Mouse (Mus musculus) skeletal muscle tissue, adult 2 months (tissue): ENCODE data around the gene Cd200.
"Not testable (repeated sequence)": the region's sequence is repeated elsewhere in the genome, so short reads cannot be mapped to it uniquely, and the experiment has no call there.

Experiments used
- DNase-seq: peaks from one replicate; pipeline ENCODE4 v3.0.0-alpha.2; 2012; ENCODE audit warnings: low read depth, low spot score

The Cd200 gene

DNA sequence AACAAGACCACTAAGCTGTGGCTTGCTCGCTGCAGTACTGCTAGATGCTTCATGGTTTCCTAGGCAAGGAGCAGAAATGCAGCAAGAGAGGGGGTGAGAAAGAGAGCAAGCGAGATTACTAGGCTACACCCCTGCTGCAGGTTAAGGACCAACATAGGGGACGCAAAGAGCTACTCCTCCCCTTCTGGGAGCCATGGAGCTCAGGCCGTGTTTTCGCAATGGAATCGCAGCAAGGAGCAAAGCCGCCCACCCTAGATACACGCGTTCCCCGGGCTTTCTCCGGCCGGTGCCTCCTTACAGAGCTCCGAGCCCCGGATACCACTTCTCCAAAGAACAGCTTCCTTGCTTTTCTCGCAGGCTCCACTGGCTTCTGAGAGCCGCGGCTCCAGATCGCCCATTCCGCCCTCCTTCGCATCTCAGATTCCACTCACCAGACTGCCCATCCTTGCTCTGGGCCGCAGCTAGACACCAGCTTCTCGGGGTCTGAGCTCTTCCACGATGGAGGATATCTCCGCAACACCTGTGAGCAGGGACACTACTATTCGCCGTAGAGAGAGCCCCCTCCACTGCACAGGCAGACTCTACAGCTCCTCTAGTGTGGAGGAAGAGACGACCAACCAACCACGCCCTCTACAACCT lies at the start of gene Cd200:
Gene Cd200 (minus strand): TSS at position 629 of the 639 bp plus-strand sequence.
- no peak for DNase-seq

DNA sequence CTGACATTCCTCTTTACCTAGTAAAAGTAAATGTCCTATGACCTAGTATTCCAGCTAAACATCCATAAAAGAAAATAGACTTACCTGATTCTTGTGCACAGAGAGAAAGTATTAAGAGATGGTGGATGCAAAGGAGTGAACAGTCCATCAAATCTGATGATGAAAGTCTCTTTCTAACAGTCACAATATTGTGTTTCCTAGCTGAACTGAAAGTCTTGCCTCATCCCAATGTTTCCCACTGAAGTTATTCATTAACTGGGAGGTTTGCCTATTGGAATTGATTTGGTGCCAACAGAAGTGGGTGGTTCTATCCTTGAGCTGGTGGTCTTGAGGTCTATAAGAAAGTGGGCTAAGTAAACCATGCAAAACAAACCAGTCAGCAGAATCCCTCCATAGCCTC lies 45.9 kb upstream of the Cd200 start:
- DNase-seq = no peak

DNA sequence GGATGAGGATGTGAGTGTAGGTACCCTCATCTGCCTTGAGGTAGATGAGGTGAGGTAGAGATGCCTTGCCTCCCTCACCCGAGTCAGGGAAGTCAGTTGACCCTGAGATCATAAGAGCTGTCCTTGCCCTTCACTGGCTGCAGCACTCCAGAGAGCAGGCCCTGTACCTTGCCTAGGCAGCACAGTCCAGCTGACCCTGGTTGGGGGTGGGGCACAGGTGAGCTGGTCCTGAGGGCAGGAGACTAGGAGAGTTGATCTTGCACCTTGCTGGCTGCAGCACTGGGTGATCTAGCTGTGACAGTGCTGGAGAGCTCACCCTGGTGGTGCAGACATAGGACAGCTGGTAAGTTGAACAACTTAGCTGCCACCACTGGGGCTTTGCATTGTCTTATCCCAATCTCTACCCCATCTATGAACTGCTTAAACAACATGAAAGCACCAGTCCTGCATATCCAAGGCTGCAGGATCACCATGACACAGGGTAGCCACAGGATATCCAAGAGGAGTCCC lies 28.4 kb upstream of the Cd200 start:
- DNase-seq = no peak

DNA sequence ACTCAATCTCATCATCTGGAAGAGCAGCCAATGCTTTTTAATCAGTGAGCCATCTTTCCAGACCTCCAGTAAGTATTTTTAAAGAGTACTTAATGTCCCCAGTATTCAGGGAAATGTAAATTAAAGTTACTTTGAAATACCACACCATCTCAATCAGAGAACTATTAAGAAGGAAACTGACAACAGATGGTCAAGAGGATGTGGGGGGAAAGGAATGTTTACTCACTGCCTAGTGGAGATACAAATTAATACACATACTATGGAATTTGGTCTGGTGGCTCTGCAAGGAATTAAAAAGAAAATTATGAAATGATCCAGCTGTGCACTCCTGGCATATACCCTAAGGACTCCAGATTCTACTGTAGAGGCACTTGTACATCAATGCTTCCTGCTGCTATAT lies 26.7 kb upstream of the Cd200 start:
- DNase-seq = no peak

DNA sequence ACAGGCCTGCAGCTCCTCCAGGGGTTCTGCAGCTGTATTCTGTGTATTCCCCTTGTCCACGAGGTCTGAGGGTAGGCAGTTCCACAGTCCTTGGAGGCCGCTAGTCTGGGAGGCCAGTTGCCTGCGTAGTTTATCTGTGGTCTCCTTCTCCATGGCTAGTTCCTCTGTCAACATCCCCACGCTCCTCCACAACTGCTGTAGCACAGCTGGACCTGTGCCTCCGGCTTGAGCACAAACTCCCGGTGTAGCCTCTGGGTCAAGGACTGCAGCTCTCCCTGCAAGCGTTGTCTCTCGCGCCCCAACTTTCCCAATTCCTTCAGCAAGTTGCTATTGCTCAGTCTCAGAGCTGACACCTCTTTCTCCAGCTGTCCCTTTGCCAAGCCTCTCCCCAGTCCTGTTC lies 18.8 kb upstream of the Cd200 start:
- no peak for DNase-seq

DNA sequence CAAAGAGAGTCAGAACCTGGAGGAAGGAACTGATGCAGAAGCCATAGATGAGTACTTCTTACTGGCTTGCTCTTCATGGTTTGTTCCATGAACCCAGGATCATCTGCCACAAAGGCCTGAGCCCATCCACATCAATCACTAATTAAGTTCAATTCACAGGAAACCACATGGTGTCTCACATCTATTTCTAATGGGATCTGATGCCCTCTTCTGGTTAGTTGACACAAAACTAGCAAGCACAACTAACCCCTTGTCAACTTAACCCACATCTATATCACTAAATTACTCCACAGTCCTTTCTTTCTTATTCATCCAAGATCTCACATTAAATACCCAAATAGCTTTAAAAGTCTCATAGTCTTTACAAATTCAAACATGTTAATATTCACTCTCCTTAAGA lies 4.6 kb upstream of the Cd200 start:
- DNase-seq = no peak

DNA sequence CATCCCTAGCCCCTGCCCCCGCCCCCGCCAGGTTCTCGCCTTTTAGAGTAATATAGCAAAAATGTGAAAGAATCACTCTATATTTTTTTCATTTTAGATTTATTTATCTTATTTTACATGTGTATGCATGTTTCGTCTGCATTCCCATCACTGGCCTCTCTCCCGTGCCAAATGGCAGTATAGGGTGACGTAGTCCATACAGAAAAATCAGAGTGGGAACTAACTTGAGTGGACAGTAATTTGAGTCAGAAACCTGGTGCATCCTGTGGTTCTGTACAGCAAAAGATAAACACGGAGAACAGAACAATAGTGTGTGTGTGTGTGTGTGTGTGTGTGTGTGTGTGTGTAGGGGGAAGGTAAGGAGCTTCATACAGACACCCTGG lies 202 bp upstream of the Cd200 start:
- not testable (repeated sequence) for DNase-seq

DNA sequence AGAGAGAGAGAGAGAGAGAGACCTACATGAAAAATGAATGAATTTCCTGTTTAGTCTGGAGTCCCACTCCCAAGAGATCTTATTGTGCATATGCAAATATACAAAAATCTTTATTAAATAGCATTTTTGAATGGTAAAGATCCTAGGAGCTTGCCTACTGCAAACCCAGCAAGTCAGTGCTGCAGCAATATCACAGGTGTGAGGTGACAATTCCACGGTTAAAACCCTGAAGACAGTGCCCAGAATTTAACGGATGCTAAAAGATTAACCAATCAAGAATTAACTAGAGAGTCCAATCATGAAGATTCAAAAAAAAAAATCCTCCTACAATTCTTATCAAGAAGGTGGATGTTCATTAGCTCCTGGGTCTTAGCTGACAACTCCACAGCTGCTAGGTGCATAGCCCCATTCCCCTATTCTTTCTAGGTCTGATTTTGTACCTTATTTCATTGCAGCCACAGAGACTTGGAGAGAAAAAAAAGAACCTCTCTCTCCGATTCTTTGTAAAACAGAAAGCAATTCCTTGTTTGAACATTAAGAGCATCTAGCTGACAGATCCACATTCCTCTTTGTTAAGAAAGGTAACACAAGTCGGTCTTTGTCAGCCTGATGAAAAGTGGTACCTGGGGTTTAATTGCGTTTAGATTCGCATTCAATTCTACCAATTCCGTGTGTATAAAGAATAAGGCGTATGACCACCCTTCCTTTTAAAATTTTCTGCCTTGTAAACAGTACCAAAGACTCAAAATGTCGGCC lies 1.0 kb downstream of the Cd200 start:
- no peak for DNase-seq

DNA sequence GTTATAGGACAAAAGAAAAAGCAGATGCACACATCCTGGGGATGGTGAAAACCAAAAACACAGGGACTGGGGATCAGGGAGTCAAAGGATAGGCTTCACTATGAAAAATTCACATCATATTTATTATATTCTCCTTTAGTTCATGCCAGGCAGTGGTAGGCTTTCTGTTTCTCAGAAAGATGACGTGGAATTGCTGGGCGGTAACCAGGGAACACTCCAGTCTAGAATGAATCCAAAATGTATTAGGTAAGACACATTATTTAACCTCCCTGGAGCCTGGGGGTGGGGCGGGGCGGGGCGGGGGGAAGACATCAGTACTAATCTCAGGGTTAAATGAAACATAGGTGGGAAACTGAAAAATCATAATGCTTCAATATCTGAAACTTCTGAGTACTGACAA lies 1.8 kb downstream of the Cd200 start:
- no peak for DNase-seq

DNA sequence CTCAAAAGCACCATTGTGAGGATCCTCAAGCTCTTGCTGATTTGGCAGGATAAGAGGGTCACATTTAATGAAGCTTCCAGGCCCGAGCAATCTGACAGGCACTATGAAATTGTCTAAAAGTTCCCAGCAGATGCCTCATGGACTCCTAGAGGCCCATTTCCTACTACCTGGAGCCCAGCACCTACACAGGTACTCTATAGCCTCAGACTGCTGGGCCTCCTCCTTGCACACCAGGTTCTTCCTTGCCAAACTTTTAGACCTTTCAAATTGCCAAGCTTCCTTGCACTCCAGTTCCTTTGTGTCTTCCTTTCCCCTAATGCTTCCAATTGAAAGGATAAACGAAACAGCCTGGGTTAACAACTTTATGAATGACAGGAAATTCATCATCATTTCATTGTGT lies 5.9 kb downstream of the Cd200 start:
- DNase-seq = no peak

DNA sequence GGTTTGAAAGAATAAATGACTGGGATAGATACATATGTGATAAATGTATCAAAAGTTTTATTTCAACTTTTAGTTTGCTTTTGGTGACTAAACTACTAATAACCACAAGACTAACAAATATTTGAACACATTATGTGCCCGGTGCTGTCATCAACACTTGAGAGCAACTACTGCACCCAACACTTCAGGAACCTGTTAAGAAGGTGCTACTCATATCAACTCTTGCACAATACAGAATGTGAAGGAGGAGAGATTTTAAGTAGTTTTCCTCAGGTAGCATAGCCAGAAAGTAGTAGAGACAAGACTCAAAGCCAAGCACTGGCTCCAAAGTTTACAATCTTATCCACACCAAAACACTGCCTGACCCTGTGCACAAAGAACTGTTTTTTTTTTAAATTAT lies 6.8 kb downstream of the Cd200 start:
- DNase-seq = no peak

DNA sequence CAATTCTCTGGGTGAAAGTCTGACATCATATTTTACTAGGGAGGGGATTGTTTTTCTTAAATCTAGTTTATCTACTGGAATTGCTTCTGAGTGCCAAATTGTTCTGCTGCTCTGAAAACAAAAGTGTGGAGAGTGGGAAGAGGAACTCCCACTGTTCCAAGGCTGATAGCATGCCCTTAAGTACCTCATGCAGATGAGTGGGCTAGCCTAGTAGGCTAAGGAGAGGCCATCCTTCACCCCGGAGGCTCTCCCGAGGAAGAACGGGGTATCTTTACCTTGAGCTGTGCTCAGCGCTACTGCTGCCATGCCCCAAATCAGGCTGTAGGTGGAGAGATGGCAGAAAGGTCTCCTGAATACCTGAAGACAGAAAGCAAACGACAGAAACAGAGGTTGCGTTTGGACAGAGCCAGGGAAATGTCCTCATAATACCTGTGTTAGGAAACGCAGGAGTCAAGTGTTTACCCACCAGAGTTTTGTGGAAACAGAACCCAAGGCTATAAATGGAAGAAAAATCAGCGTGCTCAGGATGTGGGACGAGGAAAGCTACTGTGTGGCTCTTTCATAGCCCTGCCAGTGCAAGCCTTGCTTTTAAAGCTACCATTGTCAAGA lies 8.8 kb downstream of the Cd200 start:
- DNase-seq = no peak

DNA sequence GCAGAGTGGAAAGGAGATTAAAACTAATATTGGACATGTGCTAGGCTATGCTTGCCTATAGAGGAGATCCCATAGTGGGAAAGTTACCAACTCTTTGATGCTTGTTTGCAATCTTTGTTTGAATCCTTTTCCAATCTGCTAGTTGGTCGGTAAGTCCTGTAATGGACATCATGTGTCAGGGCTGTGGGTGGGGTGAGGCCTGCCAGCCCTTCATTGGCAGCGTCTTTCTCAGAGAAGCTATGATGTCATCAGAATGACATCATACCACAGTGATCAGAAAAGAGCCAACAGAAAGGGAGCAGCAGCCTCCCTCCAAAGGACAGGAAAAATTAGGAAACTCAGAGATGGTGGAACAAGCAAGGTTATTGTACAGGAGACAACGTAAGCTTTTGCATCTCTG lies 9.4 kb downstream of the Cd200 start:
- no peak for DNase-seq

DNA sequence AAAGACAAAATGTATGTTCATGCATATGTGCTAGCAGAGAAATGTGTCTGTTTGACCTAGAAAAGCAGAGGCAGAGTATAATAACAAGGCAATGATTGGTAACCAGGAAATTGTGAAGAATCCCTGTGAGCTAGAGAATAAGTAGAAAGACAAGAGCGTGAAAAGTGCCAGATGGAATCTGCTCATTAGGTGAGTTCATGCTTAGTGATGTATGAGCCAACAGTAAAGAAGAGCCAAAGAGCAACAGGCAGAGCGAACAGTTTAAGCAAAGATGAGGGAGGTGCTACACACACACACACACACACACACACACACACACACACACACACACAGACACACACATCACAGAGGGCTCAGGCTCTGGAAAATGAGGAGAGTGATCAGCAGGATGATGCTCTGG lies 11.4 kb downstream of the Cd200 start:
- DNase-seq = no peak

DNA sequence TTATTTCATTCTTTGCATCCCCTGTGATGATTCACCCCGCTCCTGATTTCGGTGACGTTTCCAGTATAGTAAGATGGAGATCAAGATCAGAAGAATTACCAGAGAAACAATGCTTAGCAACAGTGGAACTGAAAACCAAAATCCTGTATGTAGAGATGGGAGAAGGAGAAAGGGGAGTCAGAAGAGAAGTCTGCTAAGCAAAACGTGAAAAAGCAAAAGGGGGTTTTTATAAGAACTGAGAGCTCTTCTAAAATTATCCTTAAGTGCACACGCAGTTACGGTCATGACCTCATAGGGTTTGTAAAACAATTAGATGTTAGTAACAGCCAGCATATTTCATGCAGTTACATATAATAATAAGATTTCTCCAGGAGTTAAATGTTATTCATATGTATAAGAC lies 16.6 kb downstream of the Cd200 start:
- no peak for DNase-seq

DNA sequence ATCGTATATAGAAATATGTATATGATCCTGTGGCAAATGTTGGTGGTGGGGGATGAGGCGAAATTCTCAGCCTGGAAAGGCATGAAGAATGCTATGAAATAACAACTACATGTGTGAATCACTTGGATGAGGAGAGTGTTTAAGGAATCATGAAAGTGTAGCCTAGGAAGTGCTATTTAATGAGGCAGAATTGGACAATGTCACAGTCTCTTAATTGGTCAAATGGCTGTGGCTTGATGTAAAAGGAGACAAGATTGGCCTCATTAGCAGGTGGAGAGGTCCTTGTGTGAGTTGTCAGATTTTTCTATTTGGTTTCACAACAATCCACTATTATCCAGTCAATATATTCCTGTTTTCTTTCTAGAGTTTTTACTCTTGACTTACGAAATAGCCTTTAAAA lies 17.2 kb downstream of the Cd200 start:
- no peak for DNase-seq

DNA sequence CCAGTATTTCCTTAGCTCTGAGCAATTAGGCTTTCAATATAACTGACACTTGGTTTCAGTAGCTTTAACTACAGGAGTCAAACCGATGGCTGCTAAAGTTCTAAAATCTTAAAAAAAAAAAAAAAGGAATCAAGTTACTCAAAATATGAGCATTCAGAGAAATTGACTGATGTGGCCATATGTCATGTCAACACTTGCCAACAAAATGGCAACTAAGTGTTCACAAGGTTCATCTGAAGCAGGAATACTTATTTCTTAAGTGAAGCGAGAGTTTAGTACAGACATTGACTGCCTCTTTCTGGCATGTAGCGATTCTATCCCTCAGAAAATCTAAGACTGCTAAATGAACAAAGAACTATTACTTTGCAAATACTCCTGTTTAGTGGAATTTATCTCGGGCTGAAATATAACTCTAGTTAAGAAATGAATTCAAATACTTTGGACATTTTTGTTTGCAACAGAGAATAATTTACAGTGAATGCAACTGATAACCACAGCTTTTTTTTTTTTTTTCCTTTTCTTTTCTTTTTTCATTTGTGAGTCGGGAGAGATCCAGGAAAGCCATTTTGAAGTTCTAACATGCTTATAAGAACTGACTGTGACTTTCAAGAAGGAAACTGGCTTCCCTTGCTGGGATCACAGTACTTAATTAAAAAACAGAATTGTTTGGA lies 18.4 kb downstream of the Cd200 start:
- DNase-seq = no peak

DNA sequence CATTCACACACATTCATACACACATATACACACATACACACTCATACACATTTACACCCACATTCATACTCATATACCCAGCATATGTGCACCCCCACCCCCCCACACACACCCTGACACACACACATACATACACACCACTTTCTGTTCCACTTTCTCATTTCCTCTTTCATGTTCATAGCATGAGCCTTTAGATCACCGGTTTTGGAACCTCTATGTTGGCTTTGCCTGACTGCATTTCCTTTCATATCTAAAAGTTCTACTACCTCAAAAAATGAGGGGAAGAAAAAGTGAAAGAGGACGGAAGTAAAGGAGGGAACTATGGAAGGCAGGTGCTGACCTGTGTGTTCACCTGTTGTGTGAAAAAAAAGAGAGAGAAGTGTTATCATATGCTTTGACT lies 19.0 kb downstream of the Cd200 start:
- no peak for DNase-seq

DNA sequence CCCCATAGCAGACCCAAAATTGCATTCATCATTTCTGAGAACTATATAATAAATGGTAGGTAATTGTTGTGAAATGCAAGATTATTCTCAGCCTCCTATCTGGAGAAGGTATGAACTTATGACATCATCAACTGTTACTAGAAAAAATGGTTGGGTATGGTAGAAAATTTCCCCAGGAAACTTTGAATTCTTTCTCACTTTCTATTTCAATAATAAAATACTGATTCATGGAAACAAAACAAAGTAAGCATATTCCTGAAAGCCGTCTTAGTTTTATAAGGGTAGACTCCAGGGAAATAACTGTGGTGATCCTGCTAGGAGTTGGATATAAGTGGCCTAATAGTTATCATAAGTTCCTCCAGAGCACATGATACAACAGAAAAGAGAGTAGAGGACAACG lies 19.8 kb downstream of the Cd200 start:
- no peak for DNase-seq

DNA sequence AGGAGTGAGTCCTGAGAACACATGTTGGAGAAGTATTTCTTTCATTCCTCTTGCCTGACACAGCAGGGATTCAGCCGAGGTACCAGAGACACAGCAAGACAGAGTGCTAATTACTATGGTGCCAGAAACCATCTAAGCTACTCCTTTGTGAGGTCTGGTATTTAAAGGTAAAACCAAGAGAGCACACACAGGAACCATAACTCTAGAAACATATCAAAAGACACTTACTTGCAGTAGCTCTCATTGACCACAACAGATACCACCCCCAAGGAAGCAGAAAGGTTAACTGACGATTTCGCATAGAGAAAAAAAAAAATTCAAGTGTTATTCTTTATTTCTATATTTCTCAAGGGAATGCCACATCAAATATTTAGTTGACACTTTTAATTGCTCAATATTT lies 27.0 kb downstream of the Cd200 start:
- DNase-seq = no peak

DNA sequence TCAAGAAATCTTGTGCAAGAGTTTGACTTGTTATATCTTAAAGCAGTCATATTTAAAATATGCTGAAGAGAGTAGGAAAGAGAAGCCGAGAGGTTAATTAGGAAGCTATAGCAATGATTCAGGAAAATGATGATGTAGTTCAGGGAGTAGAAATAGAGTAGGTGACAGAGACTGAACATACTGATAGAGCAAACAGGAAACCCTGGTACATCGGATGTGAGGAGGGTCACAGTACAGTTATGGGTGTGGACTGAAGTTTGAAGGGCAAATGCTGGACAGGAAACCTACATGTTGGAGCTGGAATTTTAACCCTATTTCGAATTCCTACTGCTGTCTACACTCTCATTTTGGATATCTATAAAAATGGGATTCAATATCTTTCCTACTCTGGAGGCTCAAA lies 29.9 kb downstream of the Cd200 start:
- DNase-seq = no peak

DNA sequence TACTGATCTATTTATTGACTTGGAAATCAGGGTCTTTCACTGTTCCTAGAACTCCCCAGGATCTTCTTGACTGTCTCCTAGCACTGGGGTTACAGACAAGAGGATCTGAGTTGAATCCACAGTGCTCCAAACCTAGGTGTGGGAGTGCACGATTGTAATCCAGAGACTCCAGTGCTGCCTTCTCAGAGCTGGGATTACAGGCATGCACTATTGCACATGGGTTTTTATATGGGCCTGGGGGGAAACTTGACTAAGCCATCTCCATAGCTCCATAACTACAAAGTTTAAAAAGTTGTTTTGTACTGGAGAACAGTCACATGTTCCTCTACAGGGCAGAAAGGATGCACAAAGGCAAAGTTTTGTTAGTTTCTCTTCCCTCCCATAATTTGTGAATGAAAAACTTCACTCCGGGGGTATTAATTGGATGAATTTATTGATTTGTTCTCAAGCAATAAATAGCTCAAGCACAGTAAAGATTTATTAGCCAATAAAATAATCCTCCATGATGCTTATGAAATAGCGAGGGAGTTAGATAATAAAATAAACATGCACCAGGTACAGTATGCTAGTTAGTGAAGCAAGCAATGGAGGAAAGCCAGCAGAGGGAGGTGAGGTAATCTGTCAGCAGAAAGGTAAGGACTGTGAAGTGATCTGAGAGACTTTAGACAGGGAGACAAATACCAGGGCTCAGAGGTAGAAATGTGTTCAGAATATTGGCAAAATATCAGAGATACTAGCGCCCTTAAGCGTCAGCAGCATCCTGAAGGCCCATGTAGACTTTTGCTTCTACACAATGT lies 30.5 kb downstream of the Cd200 start:
- no peak for DNase-seq
